Mouse (Mus musculus) hindbrain, embryonic 11.5 days (tissue): ENCODE data around the gene Fos. TPM values are rescaled to one million over a fixed set of nuclear protein-coding genes. Genes with fewer than 3 reads are reported as not detected.

Experiments used
- ATAC-seq: fragments of 200-750 bp; cut with Nextera tagmentation; 2 replicates; pipeline ENCODE4 v1.8.0; 2017; ENCODE audit warnings: mild to moderate bottlenecking, moderate TSS enrichment, moderate library complexity; ENCODE audit not compliant: low FRiP score
- DNase-seq: peaks from one replicate; pipeline ENCODE4 v3.0.0-alpha.2; 2015; ENCODE audit warnings: low spot score
- H3K27ac ChIP-seq: fragments of 300-500 bp; sonication (generic); 2 replicates; pipeline ENCODE4 v1.5.1; 2014; ENCODE audit warnings: mild to moderate bottlenecking, low read depth, low read length
- H3K27me3 ChIP-seq: fragments of 300-500 bp; sonication (generic); 2 replicates; pipeline ENCODE4 v1.6.1; 2014; ENCODE audit warnings: mild to moderate bottlenecking, low read length, moderate library complexity, mixed read lengths; ENCODE audit not compliant: control insufficient read depth, insufficient read depth
- H3K36me3 ChIP-seq: fragments of 300-500 bp; sonication (generic); 2 replicates; pipeline ENCODE4 v1.6.1; 2014; ENCODE audit warnings: mild to moderate bottlenecking, low read length, moderate library complexity, mixed read lengths; ENCODE audit not compliant: control insufficient read depth, insufficient read depth
- H3K4me1 ChIP-seq: fragments of 300-500 bp; sonication (generic); replicated peaks from 2 replicates; pipeline ENCODE4 v1.6.1; 2014; ENCODE audit warnings: low read length, mixed read lengths; ENCODE audit not compliant: control insufficient read depth, insufficient read depth
- H3K4me2 ChIP-seq: fragments of 300-500 bp; sonication (generic); replicated peaks from 2 replicates; pipeline ENCODE4 v1.6.1; 2014; ENCODE audit warnings: mild to moderate bottlenecking, low read depth, low read length
- H3K4me3 ChIP-seq: fragments of 300-500 bp; sonication (generic); 2 replicates; pipeline ENCODE4 v1.5.1; 2014; ENCODE audit warnings: low read depth, low read length
- H3K9ac ChIP-seq: fragments of 300-500 bp; sonication (generic); 2 replicates; pipeline ENCODE4 v1.6.1; 2014; ENCODE audit warnings: low read depth, low read length
- H3K9me3 ChIP-seq: fragments of 300-500 bp; sonication (generic); 2 replicates; pipeline ENCODE4 v1.6.1; 2016; ENCODE audit warnings: low read length; ENCODE audit not compliant: control insufficient read depth
- WGBS: fragments of 180-500 bp; shearing (Covaris S2); extraction: QIAGEN DNeasy Blood & Tissue Kit; methylation state at CpG from one replicate; pipeline ENCODE4 v1.1.7; 2014; 5-methylcytosine and 5-hydroxymethylcytosine counted together
- polyA plus RNA-seq: library from polyadenylated mRNA; unstranded; fragments of >200 nt; fragmentation: Nextera tagmentation; extraction: Ambion mirVana; gene quantifications from 2 replicates; pipeline ENCODE4 v1.2.1, GENCODE M21; 2014

The Fos gene
- polyA plus RNA-seq, 1 experiment from 2014 or later = 1.4 TPM

- H3K9me3 ChIP-seq = no peaks in the 10 kb centered on the region
- H3K27ac ChIP-seq = no peak overlapping the region
- no peak for DNase-seq
- H3K4me1 ChIP-seq = no peaks in the 10 kb centered on the region; the same call in 1 of the 2 replicates
- H3K36me3 ChIP-seq = no peaks in the 10 kb centered on the region
- H3K4me2 ChIP-seq = no peak overlapping the region
- WGBS = 80% methylated on average over 14 of the region's 14 CpGs
- ATAC-seq = no peak
- H3K9ac ChIP-seq = no peak overlapping the region
- 0 out of 2 replicates have a peak, but pooled peaks cover 2% of the 10 kb centered on the region for H3K27me3 ChIP-seq
- no peak overlapping the region for H3K4me3 ChIP-seq
These were observed 5.8 kb upstream of the Fos start for GRCm38 (mm10) chr12:85467854-85468253.

- Histone ChIP-seq H3K9me3 (no peaks in the 10 kb centered on the region), H3K4me2 (no peak overlapping the region), H3K9ac (no peak overlapping the region), H3K27ac (no peak overlapping the region), H3K4me1 (no peaks in the 10 kb centered on the region; the same call in 1 of the 2 replicates), H3K36me3 (no peaks in the 10 kb centered on the region), H3K27me3 (0 out of 2 replicates have a peak, but pooled peaks cover 2% of the 10 kb centered on the region), H3K4me3 (no peak overlapping the region)
- DNase-seq (no peak), ATAC-seq (no peak)
- WGBS = 84% methylated on average over 12 of the region's 12 CpGs
These were observed 5.0 kb upstream of the Fos start for GRCm38 (mm10) chr12:85468666-85469065.

- H3K9ac ChIP-seq = peak overlapping the region; percentile 57
- H3K9me3 ChIP-seq = no peaks in the 10 kb centered on the region
- DNase-seq (peak; percentile 78), ATAC-seq (peak; percentile 44)
- no peaks in the 10 kb centered on the region for H3K36me3 ChIP-seq
- H3K27ac ChIP-seq = peak overlapping the region; percentile 24; the same call in 1 of the 2 replicates
- peak overlapping the region; percentile 99 for H3K4me2 ChIP-seq
- peak overlapping the region; percentile 52 for H3K4me3 ChIP-seq
- peaks cover 8% of the 10 kb centered on the region for H3K4me1 ChIP-seq
- peaks cover 26% of the 10 kb centered on the region for H3K27me3 ChIP-seq
- 2% methylated on average over 42 of the region's 42 CpGs for WGBS
These were observed 1.6 kb upstream of the Fos start for GRCm38 (mm10) chr12:85471920-85472655.

GRCm38 (mm10) chr12:85472656-85473410, 857 bp upstream of the Fos start:
- DNase-seq (peak; percentile 47), ATAC-seq (peak; percentile 26; the same call in 1 of the 2 replicates)
- H3K36me3 ChIP-seq = no peaks in the 10 kb centered on the region
- WGBS = under 1% methylated on average over 22 of the region's 23 CpGs
- peak overlapping the region; percentile 99 for H3K4me2 ChIP-seq
- H3K9ac ChIP-seq = peak overlapping the region; percentile 57; the same call in 1 of the 2 replicates
- no peaks in the 10 kb centered on the region for H3K9me3 ChIP-seq
- peak overlapping the region; percentile 52 for H3K4me3 ChIP-seq
- H3K27me3 ChIP-seq = peaks cover 28% of the 10 kb centered on the region
- peaks cover 8% of the 10 kb centered on the region for H3K4me1 ChIP-seq
- no peak overlapping the region for H3K27ac ChIP-seq

GRCm38 (mm10) chr12:85474298-85475231, 875 bp downstream of the Fos start:
- H3K27me3 ChIP-seq = peaks cover 26% of the 10 kb centered on the region

GRCm38 (mm10) chr12:85475232-85475919, 1.7 kb downstream of the Fos start:
- Histone ChIP-seq H3K27me3 (peaks cover 26% of the 10 kb centered on the region), H3K9ac (no peak overlapping the region), H3K36me3 (no peaks in the 10 kb centered on the region), H3K9me3 (no peaks in the 10 kb centered on the region), H3K27ac (no peak overlapping the region), H3K4me1 (peaks cover 8% of the 10 kb centered on the region), H3K4me3 (peak overlapping the region; percentile 52), H3K4me2 (peak overlapping the region; percentile 99)
- DNase-seq = peak; percentile 21
- 7% methylated on average over 14 of the region's 16 CpGs for WGBS
- ATAC-seq = no peak

More at GRCm38 (mm10) chr12:85474298-85475231, 875 bp downstream of the Fos start:
- Histone ChIP-seq H3K9ac (peak overlapping the region; percentile 58), H3K4me1 (peaks cover 8% of the 10 kb centered on the region), H3K4me3 (peak overlapping the region; percentile 52), H3K36me3 (no peaks in the 10 kb centered on the region), H3K27ac (no peak overlapping the region), H3K9me3 (no peaks in the 10 kb centered on the region), H3K4me2 (peak overlapping the region; percentile 99)
- ATAC-seq (peak; percentile 28; the same call in 1 of the 2 replicates), DNase-seq (peak; percentile 66)
- WGBS = under 1% methylated on average over 49 of the region's 49 CpGs

- Histone ChIP-seq H3K4me3 (no peak overlapping the region), H3K4me2 (peak overlapping the region; percentile 14; the same call in 1 of the 2 replicates), H3K36me3 (no peaks in the 10 kb centered on the region), H3K27me3 (peaks cover 26% of the 10 kb centered on the region), H3K4me1 (peaks cover 8% of the 10 kb centered on the region), H3K9ac (no peak overlapping the region), H3K27ac (no peak overlapping the region), H3K9me3 (no peaks in the 10 kb centered on the region)
- 32% methylated on average over 23 of the region's 23 CpGs for WGBS
- ATAC-seq (no peak), DNase-seq (no peak)
These were observed 2.5 kb downstream of the Fos start for GRCm38 (mm10) chr12:85475920-85476828.
